Mouse (Mus musculus) liver, postnatal 0 days (tissue): ENCODE data around the gene Gzmb. TPM values are rescaled to one million over a fixed set of nuclear protein-coding genes. Genes with fewer than 3 reads are reported as not detected.
A peak's percentile ranks its signal among the peaks of the same experiment; 100 is the strongest.
"Not testable (repeated sequence)": the region's sequence is repeated elsewhere in the genome, so short reads cannot be mapped to it uniquely, and the experiment has no call there.

Source experiments
- ATAC-seq: fragments of 200-750 bp; cut with Nextera tagmentation; 2 replicates; pipeline ENCODE4 v1.8.0; 2017; ENCODE audit warnings: mild to moderate bottlenecking, moderate library complexity
- DNase-seq: peaks from one replicate; pipeline ENCODE4 v3.0.0-alpha.2; 2016
- H3K27ac ChIP-seq: fragments of 300-500 bp; sonication (generic); 2 replicates; pipeline ENCODE4 v1.5.1; 2014; ENCODE audit warnings: antibody characterized with exemption, moderate library complexity, mild to moderate bottlenecking, low read depth
- H3K27me3 ChIP-seq: fragments of 300-500 bp; sonication (generic); 2 replicates; pipeline ENCODE4 v1.6.1; 2014; ENCODE audit warnings: low read length, control low read depth, mixed read lengths; ENCODE audit not compliant: insufficient read depth
- H3K36me3 ChIP-seq: fragments of 300-500 bp; sonication (generic); replicated peaks from 2 replicates; pipeline ENCODE4 v1.6.1; 2014; ENCODE audit warnings: mild to moderate bottlenecking, control low read depth, low read length, moderate library complexity, mixed read lengths; ENCODE audit not compliant: insufficient read depth
- H3K4me1 ChIP-seq: fragments of 300-500 bp; sonication (generic); 2 replicates; pipeline ENCODE4 v1.6.1; 2014; ENCODE audit warnings: antibody characterized with exemption, mild to moderate bottlenecking, control low read depth; ENCODE audit not compliant: insufficient read depth
- H3K4me2 ChIP-seq: fragments of 300-500 bp; sonication (generic); 2 replicates; pipeline ENCODE4 v1.6.1; 2014; ENCODE audit warnings: low read depth, mild to moderate bottlenecking, low read length, moderate library complexity, mixed read lengths
- H3K4me3 ChIP-seq: fragments of 300-500 bp; sonication (generic); 2 replicates; pipeline ENCODE4 v1.5.1; 2014; ENCODE audit warnings: low read depth, low read length
- H3K9ac ChIP-seq: fragments of 300-500 bp; sonication (generic); replicated peaks from 2 replicates; pipeline ENCODE4 v1.6.1; 2014; ENCODE audit warnings: mild to moderate bottlenecking, moderate library complexity
- H3K9me3 ChIP-seq: fragments of 300-500 bp; sonication (generic); 2 replicates; pipeline ENCODE4 v1.6.1; 2016; ENCODE audit warnings: mild to moderate bottlenecking, control low read depth, low read length, mixed read lengths
- CTCF ChIP-seq: sonication (generic); IDR thresholded peaks from 2 replicates; pipeline ENCODE4 v1.5.1; 2016; ENCODE audit warnings: antibody characterized with exemption, low read depth
- EP300 ChIP-seq: IDR thresholded peaks from 2 replicates; pipeline ENCODE4 v1.6.1; 2016; ENCODE audit warnings: antibody characterized with exemption, low read depth, mild to moderate bottlenecking
- WGBS: fragments of 180-500 bp; shearing (Covaris S2); extraction: QIAGEN DNeasy Blood & Tissue Kit; methylation state at CpG from one replicate; pipeline ENCODE4 v1.1.7; 2014; ENCODE audit not compliant: insufficient replicate concordance; 5-methylcytosine and 5-hydroxymethylcytosine counted together
- polyA plus RNA-seq: library from polyadenylated mRNA; unstranded; fragments of >200 nt; fragmentation: Nextera tagmentation; extraction: Ambion mirVana; gene quantifications from 2 replicates; pipeline ENCODE4 v1.2.1, GENCODE M21; 2015

Gzmb gene
- polyA plus RNA-seq, result 7.2 and 7.9 TPM in 2 replicates

DNA sequence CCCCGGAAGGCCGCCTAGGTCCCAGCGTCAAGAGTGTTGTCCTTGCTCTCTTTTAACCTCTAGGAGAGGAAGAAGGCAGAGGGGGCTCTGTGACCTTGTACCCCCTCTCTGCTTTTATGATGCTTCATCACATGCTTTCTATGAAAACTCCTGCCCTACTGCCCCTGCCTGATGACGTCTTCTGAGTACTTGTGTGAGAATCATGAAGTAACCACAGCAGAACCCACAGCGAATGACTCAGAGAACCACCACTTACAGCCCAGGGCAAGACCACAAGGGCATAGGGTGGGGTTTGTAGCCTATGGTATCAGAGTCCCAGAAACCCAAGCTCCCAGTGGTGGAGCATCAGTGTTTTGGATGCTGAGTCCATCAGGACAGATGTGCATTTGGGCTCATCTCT lies at the start of gene Gzmb:
Gene Gzmb, minus strand, starts transcription at position 108 of the 400 bp plus-strand sequence.
- TF ChIP-seq EP300 (no peak), CTCF (no peak)
- DNase-seq (no peak), ATAC-seq (no peak)
- Histone ChIP-seq H3K27ac (no peak within 1 kb of the TSS), H3K27me3 (no peaks in the 10 kb centered on the region), H3K9ac (no peak within 1 kb of the TSS), H3K4me1 (no peaks in the 10 kb centered on the region), H3K4me2 (no peak within 1 kb of the TSS), H3K9me3 (no peaks in the 10 kb centered on the region), H3K4me3 (no peak within 1 kb of the TSS), H3K36me3 (no peaks in the 10 kb centered on the region)
- WGBS, result 62% methylated on average over 5 of the region's 5 CpGs

DNA sequence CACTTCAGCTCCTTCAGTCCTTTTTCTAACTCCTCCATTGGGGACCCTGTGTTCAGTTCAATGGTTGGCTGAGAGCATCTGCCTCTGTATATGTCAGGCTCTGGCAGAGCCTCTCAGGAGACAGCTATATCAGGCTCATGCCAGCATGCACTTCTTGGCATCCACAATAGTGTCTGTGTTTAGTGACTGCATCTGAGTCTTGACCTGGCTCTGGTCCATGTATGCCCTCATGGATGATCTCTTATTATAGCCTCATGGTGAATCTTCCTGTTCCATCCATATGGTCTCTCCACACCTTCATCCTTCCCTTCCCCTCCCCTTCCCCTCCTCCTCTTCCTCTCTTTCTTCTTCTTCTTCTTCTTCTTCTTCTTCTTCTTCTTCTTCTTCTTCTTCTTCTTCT lies 49.7 kb upstream of the Gzmb start:
- not testable (repeated sequence) for H3K4me3 ChIP-seq, H3K4me1 ChIP-seq, DNase-seq, H3K27ac ChIP-seq, H3K4me2 ChIP-seq, H3K9ac ChIP-seq, H3K27me3 ChIP-seq, H3K9me3 ChIP-seq, ATAC-seq, H3K36me3 ChIP-seq

GRCm38 (mm10) chr14:56310238-56310637 lies 48.2 kb upstream of the Gzmb start:
- no peaks in the 10 kb centered on the region for H3K9me3 ChIP-seq
- WGBS, result 75% methylated on average over 9 of the region's 9 CpGs

DNA sequence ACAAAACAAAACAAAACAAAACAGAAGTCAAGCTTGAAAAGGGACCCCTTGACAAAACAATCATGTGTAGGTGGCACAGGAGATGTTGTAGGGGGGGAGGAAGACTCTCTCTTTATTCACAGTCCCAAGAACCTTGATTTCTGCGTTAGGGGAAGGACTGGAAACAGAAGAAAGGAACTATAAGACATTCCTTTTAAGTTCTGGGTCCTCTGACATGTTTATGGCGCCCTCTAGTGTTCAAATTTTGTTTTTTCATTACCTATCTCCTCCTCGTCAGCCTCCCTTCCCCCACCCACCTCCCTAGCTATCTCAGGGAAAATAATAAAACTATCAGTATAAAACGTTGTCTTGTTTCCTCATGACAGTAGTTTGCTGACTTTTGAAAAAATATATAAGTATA lies 42.1 kb upstream of the Gzmb start:
- under 1% methylated on average over 4 of the region's 4 CpGs for WGBS
- no peak for ATAC-seq
- DNase-seq, result no peak

More at GRCm38 (mm10) chr14:56310238-56310637, 48.2 kb upstream of the Gzmb start:
- Histone ChIP-seq H3K9ac (no peak overlapping the region), H3K4me1 (no peaks in the 10 kb centered on the region), H3K4me3 (no peak overlapping the region), H3K4me2 (no peak overlapping the region), H3K36me3 (no peaks in the 10 kb centered on the region), H3K27ac (no peak overlapping the region), H3K27me3 (no peaks in the 10 kb centered on the region)
- no peak for TF ChIP-seq EP300
- TF ChIP-seq CTCF, result no peak
- DNase-seq (no peak), ATAC-seq (no peak)

GRCm38 (mm10) chr14:56303506-56304025 lies 41.5 kb upstream of the Gzmb start:
- no peak for DNase-seq
- no peaks in the 10 kb centered on the region for H3K36me3 ChIP-seq
- H3K4me3 ChIP-seq, result no peak overlapping the region
- no peaks in the 10 kb centered on the region for H3K9me3 ChIP-seq
- ATAC-seq, result no peak
- no peak overlapping the region for H3K27ac ChIP-seq
- 48% methylated on average over 10 of the region's 10 CpGs for WGBS
- no peak overlapping the region for H3K9ac ChIP-seq
- H3K4me2 ChIP-seq, result no peak overlapping the region
- H3K27me3 ChIP-seq, result no peaks in the 10 kb centered on the region
- H3K4me1 ChIP-seq, result no peaks in the 10 kb centered on the region
- TF ChIP-seq EP300, result no peak
- TF ChIP-seq CTCF, result no peak

More for the DNA sequence above, 42.1 kb upstream of the Gzmb start:
- Histone ChIP-seq H3K4me1 (no peaks in the 10 kb centered on the region), H3K27ac (no peak overlapping the region), H3K4me2 (no peak overlapping the region), H3K4me3 (no peak overlapping the region), H3K36me3 (no peaks in the 10 kb centered on the region), H3K9me3 (no peaks in the 10 kb centered on the region), H3K9ac (no peak overlapping the region), H3K27me3 (no peaks in the 10 kb centered on the region)
- TF ChIP-seq CTCF (peak; percentile 65), EP300 (no peak)

GRCm38 (mm10) chr14:56302091-56302490 lies 40.0 kb upstream of the Gzmb start:
- TF ChIP-seq EP300 (no peak), CTCF (no peak)
- Histone ChIP-seq H3K4me2 (no peak overlapping the region), H3K27ac (no peak overlapping the region), H3K27me3 (no peaks in the 10 kb centered on the region), H3K4me1 (no peaks in the 10 kb centered on the region), H3K4me3 (no peak overlapping the region), H3K9ac (no peak overlapping the region), H3K9me3 (no peaks in the 10 kb centered on the region), H3K36me3 (no peaks in the 10 kb centered on the region)
- DNase-seq, result no peak
- WGBS, result 82% methylated on average over 3 of the region's 3 CpGs
- ATAC-seq, result no peak

DNA sequence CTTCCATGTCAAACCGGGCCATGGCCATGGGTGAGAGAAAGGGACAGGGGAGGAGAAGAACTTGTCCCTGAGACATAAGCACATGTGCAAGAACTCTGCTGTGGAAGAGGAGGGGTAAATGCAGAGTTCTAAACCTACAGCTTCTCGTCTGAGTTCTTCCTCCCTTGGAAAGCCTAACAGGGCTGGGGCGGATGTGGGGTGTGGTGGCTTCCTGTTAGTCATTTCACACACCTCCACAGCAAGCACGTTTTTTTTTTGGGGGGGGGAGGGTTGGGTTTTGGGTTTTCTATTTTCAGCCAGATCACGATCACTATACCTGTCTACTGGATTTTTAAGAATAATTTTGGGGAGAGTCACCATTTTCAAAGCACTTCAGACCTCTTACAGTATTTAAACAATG lies 34.7 kb upstream of the Gzmb start:
- TF ChIP-seq EP300 (no peak), CTCF (no peak)
- Histone ChIP-seq H3K36me3 (no peaks in the 10 kb centered on the region), H3K4me1 (no peaks in the 10 kb centered on the region), H3K27ac (no peak overlapping the region), H3K9ac (no peak overlapping the region), H3K9me3 (no peaks in the 10 kb centered on the region), H3K4me2 (no peak overlapping the region), H3K4me3 (no peak overlapping the region), H3K27me3 (no peaks in the 10 kb centered on the region)
- DNase-seq (no peak), ATAC-seq (no peak)
- WGBS, result 48% methylated on average over 5 of the region's 5 CpGs
